Mouse (Mus musculus): ENCODE data around the gene Cnot10. TPM values are rescaled to one million over a fixed set of nuclear protein-coding genes. Genes with fewer than 3 reads are reported as not detected.

The Cnot10 gene
- polyA plus RNA-seq, 1 experiment: 21.9 TPM

GRCm38 (mm10) chr9:114666858-114667257 lies 26.9 kb upstream of the Cnot10 start:
- no peak for DNase-seq
- TF ChIP-seq POLR2A (IDR thresholded peaks at IDR 0.05; ENCODE audit: low read depth, low read length): no peak
- no peak for TF ChIP-seq CTCF (conservative IDR thresholded peaks at IDR 0.05; ENCODE audit: insufficient read depth, insufficient read length, low read depth, low read length)
- Histone ChIP-seq H3K27ac (ENCODE audit: insufficient read depth, low read depth, low read length) (no peak overlapping the region), H3K27me3 (replicated peaks; ENCODE audit: control insufficient read depth, insufficient read depth, low read length) (no peaks in the 10 kb centered on the region), H3K4me1 (ENCODE audit: control insufficient read depth, insufficient read depth, low read length) (peaks cover 7% of the 10 kb centered on the region; the same call in 1 of the 2 replicates), H3K36me3 (ENCODE audit: control insufficient read depth, insufficient read depth, low read length) (no peaks in the 10 kb centered on the region), H3K4me3 (ENCODE audit: insufficient read depth, low read depth, low read length) (no peak overlapping the region)
- 93% methylated on average over 10 of the region's 10 CpGs for WGBS

DNA sequence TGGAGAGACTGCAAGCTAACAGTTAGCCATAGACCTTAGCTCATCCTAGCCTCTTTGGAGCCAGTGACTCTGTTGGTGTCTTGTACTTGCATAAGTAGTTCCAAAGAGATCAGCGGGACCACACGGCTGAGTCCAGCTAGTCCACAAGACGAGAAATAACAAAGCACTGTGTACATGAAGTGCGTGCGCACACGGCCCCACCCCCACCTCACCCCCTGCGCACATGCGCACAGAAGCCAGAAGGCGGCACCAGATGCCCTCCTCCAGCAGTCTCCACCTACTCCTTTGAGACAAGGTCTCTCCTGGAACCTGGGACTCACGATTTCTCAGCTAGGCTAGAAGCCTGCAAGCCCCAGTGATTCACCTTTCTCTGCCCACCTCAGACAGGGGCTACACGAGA lies 23.8 kb upstream of the Cnot10 start:
- H3K4me1 ChIP-seq (ENCODE audit: control insufficient read depth, insufficient read depth, low read length): peaks cover 2% of the 10 kb centered on the region; the same call in 1 of the 2 replicates
- TF ChIP-seq POLR2A (IDR thresholded peaks at IDR 0.05; ENCODE audit: low read depth, low read length) (no peak), CTCF (conservative IDR thresholded peaks at IDR 0.05; ENCODE audit: insufficient read depth, insufficient read length, low read depth, low read length) (no peak)
- H3K27me3 ChIP-seq (replicated peaks; ENCODE audit: control insufficient read depth, insufficient read depth, low read length): no peaks in the 10 kb centered on the region
- no peak overlapping the region for H3K27ac ChIP-seq (ENCODE audit: insufficient read depth, low read depth, low read length)
- no peak for DNase-seq
- H3K4me3 ChIP-seq (ENCODE audit: insufficient read depth, low read depth, low read length): no peak overlapping the region
- H3K36me3 ChIP-seq (ENCODE audit: control insufficient read depth, insufficient read depth, low read length): no peaks in the 10 kb centered on the region
- 91% methylated on average over 11 of the region's 11 CpGs for WGBS

DNA sequence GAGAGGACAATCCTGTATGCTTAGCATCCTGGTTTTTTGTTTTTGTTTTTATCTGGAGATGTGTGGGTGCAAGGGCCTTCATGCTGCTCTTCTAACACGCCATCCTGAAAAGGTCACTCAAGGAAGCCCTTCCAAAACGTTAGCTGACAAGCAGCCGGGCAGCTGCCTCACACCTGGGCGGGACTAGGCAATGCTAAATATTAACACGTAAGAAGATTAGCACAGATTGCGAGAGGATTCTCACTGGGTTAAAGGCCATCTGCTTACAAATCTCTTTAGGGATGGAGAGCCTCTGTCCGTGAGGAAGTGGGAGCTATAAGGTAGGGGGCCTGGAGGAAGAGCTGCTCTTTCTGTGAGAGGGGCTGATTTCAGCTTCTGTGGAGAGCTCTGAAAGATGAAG lies 22.0 kb upstream of the Cnot10 start:
- Histone ChIP-seq H3K36me3 (ENCODE audit: control insufficient read depth, insufficient read depth, low read length) (no peaks in the 10 kb centered on the region), H3K4me3 (ENCODE audit: insufficient read depth, low read depth, low read length) (no peak overlapping the region), H3K4me1 (ENCODE audit: control insufficient read depth, insufficient read depth, low read length) (no peaks in the 10 kb centered on the region), H3K27me3 (replicated peaks; ENCODE audit: control insufficient read depth, insufficient read depth, low read length) (no peaks in the 10 kb centered on the region), H3K27ac (ENCODE audit: insufficient read depth, low read depth, low read length) (no peak overlapping the region)
- TF ChIP-seq POLR2A (IDR thresholded peaks at IDR 0.05; ENCODE audit: low read depth, low read length) (no peak), CTCF (conservative IDR thresholded peaks at IDR 0.05; ENCODE audit: insufficient read depth, insufficient read length, low read depth, low read length) (no peak)
- peak; percentile 46 for DNase-seq
- 37% methylated on average over 7 of the region's 7 CpGs for WGBS

DNA sequence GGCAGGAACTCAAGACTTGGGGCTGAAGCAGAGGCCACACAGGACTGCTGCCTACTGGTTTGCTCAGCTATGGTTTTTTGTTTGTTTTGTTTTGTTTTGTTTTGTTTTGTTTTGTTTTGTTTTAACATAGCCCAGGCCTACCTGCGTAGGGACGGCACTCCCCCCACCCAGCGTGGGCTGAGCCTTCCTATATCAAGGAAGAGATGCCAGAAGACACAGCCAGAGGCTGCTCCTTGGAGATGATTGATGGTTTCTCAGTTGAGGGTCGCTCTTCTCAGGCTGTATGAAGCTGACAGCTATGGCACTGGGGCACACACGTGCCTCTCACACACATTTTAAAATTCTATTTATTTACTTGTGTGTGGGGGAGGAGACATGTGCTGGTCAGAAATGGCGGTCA lies 21.0 kb upstream of the Cnot10 start:
- no peaks in the 10 kb centered on the region for H3K27me3 ChIP-seq (replicated peaks; ENCODE audit: control insufficient read depth, insufficient read depth, low read length)
- no peak for DNase-seq
- H3K36me3 ChIP-seq (ENCODE audit: control insufficient read depth, insufficient read depth, low read length): no peaks in the 10 kb centered on the region
- TF ChIP-seq CTCF (conservative IDR thresholded peaks at IDR 0.05; ENCODE audit: insufficient read depth, insufficient read length, low read depth, low read length) (no peak), POLR2A (IDR thresholded peaks at IDR 0.05; ENCODE audit: low read depth, low read length) (no peak)
- H3K27ac ChIP-seq (ENCODE audit: insufficient read depth, low read depth, low read length): no peak overlapping the region
- H3K4me1 ChIP-seq (ENCODE audit: control insufficient read depth, insufficient read depth, low read length): no peaks in the 10 kb centered on the region
- WGBS: 68% methylated on average over 6 of the region's 6 CpGs
- no peak overlapping the region for H3K4me3 ChIP-seq (ENCODE audit: insufficient read depth, low read depth, low read length)

GRCm38 (mm10) chr9:114660506-114660905 lies 20.5 kb upstream of the Cnot10 start:
- Histone ChIP-seq H3K36me3 (ENCODE audit: control insufficient read depth, insufficient read depth, low read length) (no peaks in the 10 kb centered on the region), H3K4me3 (ENCODE audit: insufficient read depth, low read depth, low read length) (no peak overlapping the region), H3K27me3 (replicated peaks; ENCODE audit: control insufficient read depth, insufficient read depth, low read length) (no peaks in the 10 kb centered on the region), H3K4me1 (ENCODE audit: control insufficient read depth, insufficient read depth, low read length) (no peaks in the 10 kb centered on the region), H3K27ac (ENCODE audit: insufficient read depth, low read depth, low read length) (no peak overlapping the region)
- WGBS: 92% methylated on average over 6 of the region's 6 CpGs
- TF ChIP-seq CTCF (conservative IDR thresholded peaks at IDR 0.05; ENCODE audit: insufficient read depth, insufficient read length, low read depth, low read length) (no peak), POLR2A (IDR thresholded peaks at IDR 0.05; ENCODE audit: low read depth, low read length) (no peak)
- DNase-seq: no peak

- DNase-seq: no peak
- 73% methylated on average over 3 of the region's 3 CpGs for WGBS
- no peaks in the 10 kb centered on the region for H3K27me3 ChIP-seq (replicated peaks; ENCODE audit: control insufficient read depth, insufficient read depth, low read length)
- no peak for TF ChIP-seq POLR2A (IDR thresholded peaks at IDR 0.05; ENCODE audit: low read depth, low read length)
- TF ChIP-seq CTCF (conservative IDR thresholded peaks at IDR 0.05; ENCODE audit: insufficient read depth, insufficient read length, low read depth, low read length): no peak
- H3K4me3 ChIP-seq (ENCODE audit: insufficient read depth, low read depth, low read length): no peak overlapping the region
- H3K27ac ChIP-seq (ENCODE audit: insufficient read depth, low read depth, low read length): no peak overlapping the region
- no peaks in the 10 kb centered on the region for H3K36me3 ChIP-seq (ENCODE audit: control insufficient read depth, insufficient read depth, low read length)
- H3K4me1 ChIP-seq (ENCODE audit: control insufficient read depth, insufficient read depth, low read length): no peaks in the 10 kb centered on the region
Measured at GRCm38 (mm10) chr9:114656701-114657100, 16.7 kb upstream of the Cnot10 start.

DNA sequence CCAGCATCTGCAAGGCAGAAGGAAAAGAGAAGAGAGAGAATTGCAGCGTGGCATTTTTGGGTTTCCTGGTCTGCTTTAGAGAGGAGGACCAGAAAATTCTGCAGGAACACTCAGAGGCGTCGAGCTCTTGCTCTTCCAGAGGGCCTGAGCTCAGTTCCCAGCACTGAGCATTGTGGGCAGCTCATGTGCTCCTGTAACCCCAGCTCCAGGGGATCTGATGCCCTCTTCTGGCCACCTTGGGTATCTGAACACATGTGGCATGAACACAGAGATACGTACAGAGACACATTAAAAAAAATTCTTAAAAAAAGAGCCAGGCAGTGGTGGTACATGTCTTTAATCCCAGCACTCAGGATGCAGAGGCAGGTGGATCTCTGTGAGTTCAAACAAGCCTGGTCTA lies 15.4 kb upstream of the Cnot10 start:
- TF ChIP-seq CTCF (conservative IDR thresholded peaks at IDR 0.05; ENCODE audit: insufficient read depth, insufficient read length, low read depth, low read length): no peak
- TF ChIP-seq POLR2A (IDR thresholded peaks at IDR 0.05; ENCODE audit: low read depth, low read length): no peak
- WGBS: 92% methylated on average over 4 of the region's 4 CpGs
- Histone ChIP-seq H3K27ac (ENCODE audit: insufficient read depth, low read depth, low read length) (no peak overlapping the region), H3K4me3 (ENCODE audit: insufficient read depth, low read depth, low read length) (no peak overlapping the region), H3K4me1 (ENCODE audit: control insufficient read depth, insufficient read depth, low read length) (no peaks in the 10 kb centered on the region), H3K27me3 (replicated peaks; ENCODE audit: control insufficient read depth, insufficient read depth, low read length) (no peaks in the 10 kb centered on the region), H3K36me3 (ENCODE audit: control insufficient read depth, insufficient read depth, low read length) (no peaks in the 10 kb centered on the region)
- DNase-seq: no peak

Measured in kidney, adult 2 months (tissue).